Mouse (Mus musculus) spleen, postnatal 36 days (tissue): Measurements from ENCODE around the gene Pcca.

ENCODE experiments used
- DNase-seq, 2 experiments: peaks; one replicate each; pipeline ENCODE4 v3.0.0; 2022; ENCODE audit warnings: low spot score in 2 of 2, mixed read lengths in 1 of 2

Pcca gene

DNA sequence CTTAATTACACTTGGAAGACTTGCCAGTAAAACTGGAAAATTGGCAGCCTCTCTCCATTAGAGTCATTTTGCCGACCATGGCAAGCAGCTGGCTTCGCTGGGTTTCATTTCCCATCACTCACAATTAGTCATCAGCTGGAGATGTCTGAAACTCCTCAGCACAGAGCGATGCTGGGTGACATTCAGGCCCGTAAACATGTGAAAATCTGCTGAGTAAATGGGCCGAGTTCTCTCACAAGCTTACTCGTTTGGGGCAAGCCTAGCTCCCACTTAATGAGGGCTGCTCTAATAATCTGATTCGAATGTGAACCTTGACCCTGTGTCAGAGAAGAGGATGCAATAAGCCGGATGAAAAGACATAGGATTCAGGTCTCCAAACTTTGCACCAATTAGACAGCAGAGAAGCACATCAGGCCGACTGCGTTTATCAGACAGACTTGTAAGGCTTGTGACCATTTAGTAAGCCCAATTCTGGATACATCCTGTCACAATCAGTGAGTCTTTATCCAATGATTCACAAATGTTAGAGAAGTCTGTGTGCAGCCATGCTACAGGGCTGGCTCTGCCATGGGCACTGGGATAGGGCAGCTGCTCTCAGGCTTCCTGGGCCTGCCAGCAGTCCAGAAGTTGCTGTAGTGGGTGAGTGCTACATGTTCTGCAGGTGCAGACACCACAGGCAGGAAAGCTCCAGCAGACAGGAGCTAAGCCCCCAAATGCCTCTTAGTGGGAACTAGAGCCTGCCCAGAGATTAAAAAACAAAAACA, 349.9 kb downstream of the Pcca start:
- DNase-seq, result no peak

- no peak for DNase-seq
Measured at GRCm38 (mm10) chr14:122885893-122886292, 351.8 kb downstream of the Pcca start.

DNA sequence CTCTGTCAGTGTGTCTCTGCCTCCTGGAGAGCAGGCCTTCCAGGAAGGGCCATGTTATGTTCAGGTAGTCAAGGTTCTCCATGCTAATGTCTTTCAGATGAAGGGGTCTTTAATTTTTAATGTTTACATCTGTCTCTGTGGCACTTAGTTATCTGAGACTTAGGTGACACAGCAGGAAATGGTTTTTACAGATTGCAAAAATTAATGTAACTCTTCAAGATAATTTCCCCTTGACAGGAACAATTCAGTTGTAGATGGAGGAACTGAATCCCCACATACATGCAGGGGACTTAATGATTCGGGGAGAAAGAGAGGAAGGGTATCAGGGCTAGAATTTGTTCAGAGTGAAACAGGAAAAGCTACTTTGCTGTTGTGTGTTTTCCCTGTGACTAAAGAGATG, 353.2 kb downstream of the Pcca start:
- no peak for DNase-seq

DNA sequence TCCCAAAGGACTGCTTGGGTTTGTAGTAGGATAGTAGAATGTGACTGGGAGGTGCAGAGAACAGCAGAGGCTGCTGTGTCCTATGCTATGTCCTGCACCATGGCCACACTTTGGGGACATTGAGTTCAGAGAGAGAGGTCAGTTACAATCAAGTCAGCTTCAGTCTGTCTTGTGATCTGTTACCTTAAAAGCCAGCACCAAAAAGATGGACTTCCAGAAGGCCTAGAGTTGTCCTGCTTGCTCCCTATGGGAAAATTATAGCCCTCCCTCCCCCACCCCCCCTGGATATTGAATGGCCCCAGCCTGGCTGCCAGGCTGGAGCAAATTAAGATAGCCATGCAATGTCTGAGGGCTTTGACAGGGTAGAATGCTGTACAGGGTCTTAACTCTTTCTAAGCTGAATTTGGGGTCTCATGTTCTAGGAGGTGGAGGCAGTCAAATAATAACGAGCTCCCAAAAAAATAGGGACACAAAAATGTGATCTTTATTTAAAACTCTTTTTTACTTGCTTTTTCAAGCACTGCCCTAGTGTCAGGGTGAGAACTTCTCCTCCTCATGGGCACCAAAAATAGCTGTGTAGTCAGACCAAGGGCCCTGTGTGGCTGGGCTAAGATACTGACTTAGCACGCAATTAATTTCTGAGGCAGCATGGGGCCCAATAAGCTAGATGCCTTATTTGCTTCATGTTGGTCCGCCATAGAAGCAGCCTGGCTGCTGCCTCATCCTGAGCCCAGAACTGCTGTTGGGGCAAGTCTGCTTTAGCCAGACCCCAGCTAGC, 353.8 kb downstream of the Pcca start:
- DNase-seq, result no peak

DNA sequence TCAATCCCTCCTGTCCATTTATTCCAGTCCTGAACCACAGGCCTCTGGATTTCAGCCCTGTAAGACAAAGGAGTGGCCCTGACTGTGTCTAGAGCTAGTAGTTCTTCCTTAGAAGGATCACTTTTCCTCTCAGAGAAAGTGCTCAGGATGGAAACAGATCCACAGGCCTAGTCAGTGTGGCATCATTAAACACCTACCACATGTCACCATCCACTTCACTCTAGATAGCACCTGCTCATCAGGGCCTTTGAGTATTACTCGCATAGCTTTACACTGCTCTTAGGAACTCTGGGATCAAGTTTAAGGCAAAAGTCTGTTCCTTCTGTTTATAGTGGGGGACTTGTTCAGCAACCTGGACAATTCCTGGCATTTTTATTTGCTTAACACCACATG, 354.4 kb downstream of the Pcca start:
- no peak for DNase-seq

GRCm38 (mm10) chr14:122891470-122891968, 357.4 kb downstream of the Pcca start:
- no peak for DNase-seq

DNA sequence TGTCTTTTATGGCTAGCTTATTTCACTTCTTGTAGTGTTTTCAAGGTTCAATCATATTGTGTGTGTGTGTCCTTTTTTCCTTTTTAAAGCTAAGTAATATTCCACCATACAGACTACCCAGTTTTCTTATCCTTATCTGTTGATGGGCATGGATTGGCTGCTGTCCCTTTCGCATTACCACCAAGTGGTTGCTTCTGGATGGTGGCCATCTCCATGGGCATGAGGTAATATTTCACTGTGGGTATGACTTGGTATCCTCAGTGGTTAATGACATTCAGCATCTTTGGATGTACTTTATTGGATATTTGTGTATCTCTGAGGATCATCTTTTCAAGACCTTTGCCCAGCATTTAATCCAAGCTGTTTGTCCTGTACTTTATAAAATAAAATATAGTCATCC, 362.0 kb downstream of the Pcca start:
- DNase-seq, result no peak

DNA sequence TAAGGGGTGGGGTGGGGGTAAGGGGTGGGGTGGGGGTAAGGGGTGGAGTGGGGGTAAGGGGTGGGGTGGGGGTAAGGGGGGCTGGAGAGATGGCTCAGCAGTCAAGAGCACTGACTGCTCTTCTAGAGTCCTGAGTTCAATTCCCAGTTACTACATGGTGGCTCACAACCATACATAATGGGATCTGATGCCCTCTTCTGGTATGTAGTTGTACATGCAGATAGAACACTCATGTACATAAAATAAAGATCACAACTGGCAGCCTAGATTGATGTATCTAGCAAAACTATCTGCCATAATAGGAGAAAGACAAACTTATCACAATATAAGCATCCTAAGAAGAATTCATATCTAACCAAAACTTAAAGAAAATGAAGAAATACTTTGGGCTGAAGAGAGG, 364.4 kb downstream of the Pcca start:
- DNase-seq, result no peak

DNA sequence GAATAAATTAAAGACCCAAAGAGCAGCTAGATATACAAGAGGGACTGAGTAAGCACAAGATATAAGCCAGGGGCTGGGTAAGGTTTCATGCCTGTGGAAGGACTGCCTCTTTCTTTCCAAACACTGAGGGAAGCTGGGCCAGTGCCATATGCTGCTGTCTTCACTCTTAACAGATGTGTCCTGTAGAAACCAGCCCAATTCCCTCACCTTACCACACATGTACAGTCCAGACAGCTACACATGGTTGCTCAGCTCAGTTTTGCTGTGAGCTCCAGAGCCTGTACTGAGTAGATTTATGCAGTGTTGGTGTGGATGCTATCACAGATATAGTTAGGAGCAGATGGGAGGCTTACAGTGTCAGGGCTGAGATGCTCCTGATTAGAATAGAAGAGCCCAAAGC, 366.6 kb downstream of the Pcca start:
- DNase-seq, result no peak

- DNase-seq, result no peak
Measured at GRCm38 (mm10) chr14:122901177-122901576, 367.1 kb downstream of the Pcca start.

DNA sequence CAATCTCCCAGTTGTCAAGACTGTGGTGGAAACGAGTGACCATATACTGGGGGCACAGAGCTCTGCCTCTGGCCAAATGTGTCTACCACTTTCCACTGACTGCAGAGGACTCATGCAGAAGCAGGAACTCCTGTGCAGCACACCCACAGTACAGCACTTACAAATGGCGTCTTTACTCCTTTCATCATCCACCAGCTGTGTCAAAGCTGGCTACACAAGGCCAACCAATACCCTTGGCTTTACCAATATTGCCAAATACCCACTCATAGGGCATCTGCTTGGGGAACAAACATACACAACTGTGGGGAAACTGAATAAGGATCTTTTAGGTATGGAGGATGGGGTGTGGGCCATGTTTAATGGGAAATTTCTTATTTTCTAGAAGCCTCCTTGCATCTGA, 367.6 kb downstream of the Pcca start:
- DNase-seq, result no peak

- peak; percentile 49 to 52 for DNase-seq
Measured at GRCm38 (mm10) chr14:122902136-122902535, 368.0 kb downstream of the Pcca start.

GRCm38 (mm10) chr14:122902884-122903283, 368.8 kb downstream of the Pcca start:
- DNase-seq, result no peak

DNA sequence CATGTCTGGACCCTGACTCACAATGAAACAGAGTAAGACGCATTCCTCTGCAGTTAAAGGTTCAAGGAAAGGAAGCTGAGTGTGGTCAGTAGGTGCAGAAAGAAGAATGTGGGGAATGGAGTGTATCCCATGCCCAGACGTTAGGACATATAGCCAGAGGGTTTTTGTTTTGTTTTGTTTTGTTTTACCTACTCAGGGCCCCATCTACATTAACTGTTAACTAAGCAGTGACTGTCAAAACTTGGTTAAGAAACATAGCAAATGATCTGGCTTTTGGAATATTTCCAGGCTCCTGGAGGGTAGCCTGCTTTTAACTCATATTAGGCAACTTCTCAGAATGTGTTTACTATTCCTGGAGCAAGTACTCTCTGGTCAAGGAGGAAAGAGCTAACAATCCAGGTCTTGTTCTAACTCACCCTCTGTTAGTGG, 369.8 kb downstream of the Pcca start:
- DNase-seq, result no peak

DNA sequence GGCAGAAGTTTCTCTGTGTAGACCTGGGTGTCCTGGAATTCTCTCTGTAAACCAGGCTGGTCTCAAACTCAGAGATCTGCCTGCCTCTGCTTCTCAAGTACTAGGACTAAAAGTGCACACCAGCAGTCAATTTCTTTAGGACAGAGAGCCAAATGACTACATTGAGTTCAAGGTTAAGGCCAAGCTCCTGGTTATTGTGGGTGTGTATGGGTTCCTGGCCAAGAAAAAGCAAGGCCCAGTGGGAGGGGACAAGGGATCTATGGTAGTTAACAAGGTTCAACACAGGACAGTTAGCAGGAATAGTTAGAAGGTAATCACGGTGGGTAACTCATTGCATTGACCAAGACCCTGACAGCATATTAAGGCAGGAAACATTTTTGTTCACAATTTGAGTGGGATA, 370.9 kb downstream of the Pcca start:
- no peak for DNase-seq

GRCm38 (mm10) chr14:122908075-122908474, 374.0 kb downstream of the Pcca start:
- DNase-seq, result peak in 1 of 2 experiments; percentile 6

GRCm38 (mm10) chr14:122909368-122910091, 375.4 kb downstream of the Pcca start:
- no peak for DNase-seq

DNA sequence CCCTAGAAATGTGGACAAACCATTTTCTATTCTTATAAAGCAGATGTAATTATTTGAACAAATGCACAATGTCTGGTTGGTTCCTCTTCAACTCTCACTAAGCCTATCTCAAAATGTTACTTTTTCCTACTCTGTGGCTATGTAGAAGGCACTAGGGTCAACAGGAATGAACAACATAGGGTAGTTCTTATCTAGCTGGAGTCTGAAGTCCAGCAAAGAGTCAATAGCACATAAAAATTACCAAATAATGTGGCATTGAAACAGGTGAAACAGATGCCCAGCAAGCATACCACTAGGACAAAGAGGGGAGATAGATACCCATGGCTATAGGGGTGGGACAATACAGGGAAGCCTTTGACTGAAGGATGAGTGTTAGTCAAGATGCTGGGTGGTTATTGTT, 377.1 kb downstream of the Pcca start:
- DNase-seq, result no peak

DNA sequence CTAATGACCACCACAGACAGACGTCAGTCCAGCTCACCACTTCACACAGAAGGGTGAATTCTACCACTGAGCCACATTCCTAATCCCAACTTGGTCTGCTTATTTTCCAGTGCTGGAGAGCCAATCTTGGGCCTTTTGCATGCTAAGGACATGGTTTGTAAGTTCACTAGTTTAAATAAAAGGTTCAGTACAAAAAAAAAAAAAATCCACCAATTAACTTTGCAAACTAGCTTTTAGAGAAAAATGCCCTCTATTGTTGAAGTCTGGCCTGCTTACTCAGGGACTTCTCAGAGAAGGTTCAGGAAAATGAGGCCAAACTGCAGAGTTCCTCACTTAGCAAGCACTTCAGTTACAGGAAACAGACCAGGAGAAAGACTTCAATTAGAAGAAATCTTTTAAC, 378.0 kb downstream of the Pcca start:
- no peak for DNase-seq

- peak; percentile 48 to 59 for DNase-seq
Measured at GRCm38 (mm10) chr14:122912812-122913498, 378.8 kb downstream of the Pcca start.

- no peak for DNase-seq
Measured at GRCm38 (mm10) chr14:122913657-122914056, 379.5 kb downstream of the Pcca start, which contains the start of gene Ggact. Gene Ggact (minus strand): TSS chr14:122913757.

- no peak for DNase-seq
Measured at GRCm38 (mm10) chr14:122917676-122918075, 383.6 kb downstream of the Pcca start.
